Mouse (Mus musculus) spleen, adult 2 months (tissue): ENCODE data around the gene Tmco1.
"Not testable (repeated sequence)": the region's sequence is repeated elsewhere in the genome, so short reads cannot be mapped to it uniquely, and the experiment has no call there.

ENCODE experiments used
- CTCF ChIP-seq: fragments of 200-500 bp; IDR thresholded peaks from 2 replicates; pipeline ENCODE4 v1.5.1; 2011; ENCODE audit warnings: mild to moderate bottlenecking, inconsistent platforms; ENCODE audit not compliant: insufficient read depth, insufficient read length, insufficient replicate concordance; ENCODE audit errors: extremely low read depth
- POLR2A ChIP-seq: fragments of 200-500 bp; IDR thresholded peaks from 2 replicates; pipeline ENCODE4 v1.6.1; 2011; ENCODE audit warnings: low read depth, low read length, inconsistent platforms

DNA sequence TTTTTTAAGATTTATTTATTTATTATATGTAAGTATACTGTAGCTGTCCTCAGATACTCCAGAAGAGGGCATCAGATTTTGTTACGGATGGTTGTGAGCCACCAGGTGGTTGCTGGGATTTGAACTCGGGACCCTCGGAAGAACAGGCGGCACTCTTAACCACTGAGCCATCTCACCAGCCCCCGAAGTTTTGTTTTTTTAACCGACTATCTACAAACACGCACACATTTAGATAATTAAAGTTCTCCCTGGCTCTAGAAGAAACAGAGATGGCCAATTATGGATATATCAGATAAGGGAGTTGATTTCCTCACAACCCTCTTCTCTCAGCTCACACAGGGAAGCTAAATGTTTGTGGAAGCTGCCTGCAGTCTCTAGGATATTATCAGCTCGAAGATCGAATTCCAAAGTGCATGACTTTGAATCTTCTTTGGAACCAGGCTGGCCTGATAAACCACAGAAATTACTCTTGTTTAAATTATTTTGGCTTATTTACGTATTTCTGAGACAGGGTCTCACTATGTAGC lies 37.9 kb downstream of the Tmco1 start:
- not testable (repeated sequence) for TF ChIP-seq CTCF, POLR2A
